Mouse (Mus musculus): ENCODE measurements around the gene Fads2. TPM values are rescaled to one million over a fixed set of nuclear protein-coding genes. Genes with fewer than 3 reads are reported as not detected.
A peak's percentile ranks its signal among the peaks of the same experiment; 100 is the strongest.

The Fads2 gene
- polyA plus RNA-seq, 1 experiment from 2014 or later = 207 TPM

GRCm38 (mm10) chr19:10066502-10066901 is 35.0 kb downstream of the Fads2 start:
- 93% methylated on average over 3 of the region's 3 CpGs for WGBS
- no peak for DNase-seq (ENCODE audit: low spot score)
- Histone ChIP-seq H3K36me3 (peaks cover 100% of the 10 kb centered on the region), H3K9me3 (replicated peaks) (no peaks in the 10 kb centered on the region), H3K4me1 (no peaks in the 10 kb centered on the region), H3K27me3 (ENCODE audit: low read depth, poor library complexity, severe bottlenecking) (no peaks in the 10 kb centered on the region), H3K27ac (replicated peaks) (no peak overlapping the region), H3K4me3 (no peak overlapping the region)

- H3K36me3 ChIP-seq = peaks cover 100% of the 10 kb centered on the region
- no peak overlapping the region for H3K27ac ChIP-seq (replicated peaks)
- WGBS = 94% methylated on average over 4 of the region's 4 CpGs
- DNase-seq (ENCODE audit: low spot score) = no peak
- 0 out of 2 replicates have a peak, but pooled peaks cover 3% of the 10 kb centered on the region for H3K4me1 ChIP-seq
- no peaks in the 10 kb centered on the region for H3K27me3 ChIP-seq (ENCODE audit: low read depth, poor library complexity, severe bottlenecking)
- no peak overlapping the region for H3K4me3 ChIP-seq
- no peaks in the 10 kb centered on the region for H3K9me3 ChIP-seq (replicated peaks)
Observed at GRCm38 (mm10) chr19:10066189-10066500, 35.4 kb downstream of the Fads2 start.

- H3K9me3 ChIP-seq (replicated peaks) = no peaks in the 10 kb centered on the region
- WGBS = 95% methylated on average over 5 of the region's 5 CpGs
- H3K4me3 ChIP-seq = no peak overlapping the region
- H3K27me3 ChIP-seq (ENCODE audit: low read depth, poor library complexity, severe bottlenecking) = no peaks in the 10 kb centered on the region
- H3K27ac ChIP-seq (replicated peaks) = no peak overlapping the region
- peaks cover 98% of the 10 kb centered on the region for H3K36me3 ChIP-seq
- H3K4me1 ChIP-seq = 0 out of 2 replicates have a peak, but pooled peaks cover 6% of the 10 kb centered on the region
- no peak for DNase-seq (ENCODE audit: low spot score)
Observed at GRCm38 (mm10) chr19:10065465-10066188, 35.9 kb downstream of the Fads2 start.

- DNase-seq (ENCODE audit: low spot score) = no peak
- WGBS = 90% methylated on average over 10 of the region's 10 CpGs
- no peak overlapping the region for H3K27ac ChIP-seq (replicated peaks)
- H3K36me3 ChIP-seq = peaks cover 85% of the 10 kb centered on the region
- peaks cover 9% of the 10 kb centered on the region for H3K4me1 ChIP-seq
- H3K9me3 ChIP-seq (replicated peaks) = no peaks in the 10 kb centered on the region
- H3K4me3 ChIP-seq = no peak overlapping the region
- H3K27me3 ChIP-seq (ENCODE audit: low read depth, poor library complexity, severe bottlenecking) = no peaks in the 10 kb centered on the region
Observed at GRCm38 (mm10) chr19:10064173-10065012, 37.2 kb downstream of the Fads2 start.

- Histone ChIP-seq H3K36me3 (peaks cover 70% of the 10 kb centered on the region), H3K4me3 (no peak overlapping the region), H3K27me3 (ENCODE audit: low read depth, poor library complexity, severe bottlenecking) (no peaks in the 10 kb centered on the region), H3K9me3 (replicated peaks) (no peaks in the 10 kb centered on the region), H3K4me1 (peaks cover 14% of the 10 kb centered on the region), H3K27ac (replicated peaks) (no peak overlapping the region)
- no peak for DNase-seq (ENCODE audit: low spot score)
- 92% methylated on average over 5 of the region's 5 CpGs for WGBS
Observed at GRCm38 (mm10) chr19:10062862-10063261, 38.7 kb downstream of the Fads2 start.

- WGBS = 93% methylated on average over 8 of the region's 8 CpGs
- DNase-seq (ENCODE audit: low spot score) = no peak
- H3K4me1 ChIP-seq = peaks cover 14% of the 10 kb centered on the region
- no peak overlapping the region for H3K4me3 ChIP-seq
- no peak overlapping the region for H3K27ac ChIP-seq (replicated peaks)
- no peaks in the 10 kb centered on the region for H3K9me3 ChIP-seq (replicated peaks)
- no peaks in the 10 kb centered on the region for H3K27me3 ChIP-seq (ENCODE audit: low read depth, poor library complexity, severe bottlenecking)
- peaks cover 70% of the 10 kb centered on the region for H3K36me3 ChIP-seq
Observed at GRCm38 (mm10) chr19:10062292-10062691, 39.3 kb downstream of the Fads2 start.

- 95% methylated on average over 2 of the region's 2 CpGs for whole genome bisulfite sequencing
- no peak for DNase-seq (ENCODE audit: low spot score)
- peaks cover 14% of the 10 kb centered on the region for H3K4me1 ChIP-seq
- H3K27me3 ChIP-seq (ENCODE audit: low read depth, poor library complexity, severe bottlenecking) = no peaks in the 10 kb centered on the region
- H3K9me3 ChIP-seq (replicated peaks) = no peaks in the 10 kb centered on the region
- no peak overlapping the region for H3K4me3 ChIP-seq
- H3K36me3 ChIP-seq = peaks cover 66% of the 10 kb centered on the region
- H3K27ac ChIP-seq (replicated peaks) = no peak overlapping the region; the same call in 1 of the 2 replicates
Observed at GRCm38 (mm10) chr19:10061624-10062023, 39.9 kb downstream of the Fads2 start.

- no peak overlapping the region; the same call in 1 of the 2 replicates for H3K27ac ChIP-seq (replicated peaks)
Observed at GRCm38 (mm10) chr19:10060783-10061590, 40.6 kb downstream of the Fads2 start.

GRCm38 (mm10) chr19:10059911-10060567 is 41.5 kb downstream of the Fads2 start:
- peak; percentile 53 for DNase-seq (ENCODE audit: low spot score)
- Histone ChIP-seq H3K36me3 (peaks cover 51% of the 10 kb centered on the region), H3K9me3 (replicated peaks) (no peaks in the 10 kb centered on the region), H3K4me3 (no peak overlapping the region), H3K27ac (replicated peaks) (no peak overlapping the region; the same call in 1 of the 2 replicates), H3K27me3 (ENCODE audit: low read depth, poor library complexity, severe bottlenecking) (no peaks in the 10 kb centered on the region), H3K4me1 (peaks cover 14% of the 10 kb centered on the region)
- WGBS = 59% methylated on average over 10 of the region's 10 CpGs

More at GRCm38 (mm10) chr19:10060783-10061590, 40.6 kb downstream of the Fads2 start:
- DNase-seq (ENCODE audit: low spot score) = peak; percentile 26
- Histone ChIP-seq H3K27me3 (ENCODE audit: low read depth, poor library complexity, severe bottlenecking) (no peaks in the 10 kb centered on the region), H3K4me1 (peaks cover 14% of the 10 kb centered on the region), H3K36me3 (peaks cover 60% of the 10 kb centered on the region), H3K4me3 (no peak overlapping the region), H3K9me3 (replicated peaks) (no peaks in the 10 kb centered on the region)
- WGBS = 60% methylated on average over 8 of the region's 8 CpGs

- Histone ChIP-seq H3K4me1 (peaks cover 14% of the 10 kb centered on the region), H3K9me3 (replicated peaks) (no peaks in the 10 kb centered on the region), H3K36me3 (peaks cover 40% of the 10 kb centered on the region), H3K27ac (replicated peaks) (no peak overlapping the region), H3K4me3 (no peak overlapping the region), H3K27me3 (ENCODE audit: low read depth, poor library complexity, severe bottlenecking) (no peaks in the 10 kb centered on the region)
- no peak for DNase-seq (ENCODE audit: low spot score)
- WGBS = 53% methylated on average over 9 of the region's 9 CpGs
Observed at GRCm38 (mm10) chr19:10058876-10059427, 42.6 kb downstream of the Fads2 start.

- Histone ChIP-seq H3K4me3 (no peak overlapping the region), H3K9me3 (replicated peaks) (no peaks in the 10 kb centered on the region), H3K27ac (replicated peaks) (no peak overlapping the region), H3K27me3 (ENCODE audit: low read depth, poor library complexity, severe bottlenecking) (no peaks in the 10 kb centered on the region), H3K4me1 (peaks cover 14% of the 10 kb centered on the region), H3K36me3 (peaks cover 34% of the 10 kb centered on the region)
- no peak for DNase-seq (ENCODE audit: low spot score)
- 81% methylated on average over 1 of the region's 1 CpGs for WGBS
Observed at GRCm38 (mm10) chr19:10058352-10058825, 43.2 kb downstream of the Fads2 start.

Data from midbrain, embryonic 10.5 days (tissue).